9 mouse cellular contexts compared by ENCODE assay signal in the genomic region with DNA sequence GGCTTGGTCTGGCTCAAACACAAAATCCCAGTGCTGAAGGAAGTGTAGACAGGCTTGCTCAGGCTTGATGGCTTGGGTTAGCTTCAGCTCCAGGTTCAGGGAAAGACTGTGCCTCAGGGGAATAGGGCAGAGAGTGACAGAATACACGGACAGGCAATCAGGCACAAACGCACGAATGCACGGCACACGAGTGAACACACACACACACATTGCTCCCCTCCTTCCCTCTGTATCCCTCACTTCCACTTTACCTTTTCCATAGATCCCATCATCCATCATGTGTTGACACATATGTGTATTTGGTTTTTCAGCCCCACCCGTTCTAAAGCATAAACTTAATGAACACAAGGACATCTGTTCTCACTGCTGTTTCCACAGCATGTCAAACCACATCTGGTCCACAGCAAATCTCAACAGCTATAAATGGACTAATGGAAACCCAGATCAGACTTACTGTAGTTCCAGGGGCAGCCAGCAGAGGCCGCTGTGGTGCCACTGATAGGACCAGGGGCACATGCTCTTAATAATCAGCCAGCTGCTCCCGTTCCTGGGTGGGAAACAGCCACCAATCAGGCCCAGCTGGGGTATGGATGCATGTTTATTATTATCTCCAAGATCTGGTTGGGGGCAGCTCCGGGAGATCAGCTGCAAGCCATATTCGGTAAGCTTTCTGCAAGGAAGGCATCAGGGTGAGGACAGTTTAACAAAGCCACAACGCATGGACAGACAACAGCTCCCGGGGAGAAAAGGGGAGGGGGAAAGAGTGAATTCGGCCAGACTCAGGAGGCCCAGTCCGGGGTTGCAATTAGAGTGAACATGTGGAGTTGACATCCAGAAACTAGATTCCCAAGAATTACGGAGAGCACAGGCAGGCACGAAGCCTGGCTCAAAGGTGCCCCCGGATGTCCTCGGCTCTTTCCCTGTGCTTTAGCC. TPM values are rescaled to one million over a fixed set of nuclear protein-coding genes. Genes with fewer than 3 reads are reported as not detected.
DNase-seq lines count a peak whose midpoint lies in the region; ATAC-seq and TF ChIP-seq lines count a peak whose summit lies in the region.
"Had no signal": no experiment of that assay in that cellular context is flagged by ENCODE, and none has a peak within 500 bp of the region (broad histone marks: within the 10 kb centered on the region; RNA-seq: fewer than 3 reads in every experiment).

No protein-coding gene starts in this region.

- no peak overlapping the region for H3K9ac ChIP-seq in lung, embryonic 16.5 days (ENCODE audit: low read length)

- peaks cover 46% of the 10 kb centered on the region for H3K27me3 ChIP-seq in G1E (ENCODE audit: insufficient read depth, low read length)
- H3K27me3 ChIP-seq in hindbrain, embryonic 10.5 days (ENCODE audit: insufficient read depth, poor library complexity, severe bottlenecking), result no peaks in the 10 kb centered on the region
- no peaks in the 10 kb centered on the region for H3K27me3 ChIP-seq in lung, embryonic 16.5 days (ENCODE audit: control insufficient read depth, insufficient read depth, low read depth, low read length)

- H3K4me2 ChIP-seq in lung, embryonic 16.5 days (ENCODE audit: low read depth, low read length), result peak overlapping the region; percentile 35

- H3K36me3 ChIP-seq in G1E (replicated peaks), result no peaks in the 10 kb centered on the region
- H3K36me3 ChIP-seq in hindbrain, embryonic 10.5 days, result no peaks in the 10 kb centered on the region
- no peaks in the 10 kb centered on the region for H3K36me3 ChIP-seq in lung, embryonic 16.5 days (ENCODE audit: control insufficient read depth, insufficient read depth, low read length)

- no peaks in the 10 kb centered on the region for H3K9me3 ChIP-seq in G1E (replicated peaks)
- 0 out of 2 replicates have a peak, but pooled peaks cover 3% of the 10 kb centered on the region for H3K9me3 ChIP-seq in hindbrain, embryonic 10.5 days
- H3K9me3 ChIP-seq in lung, embryonic 16.5 days (ENCODE audit: control insufficient read depth, low read length), result no peaks in the 10 kb centered on the region

- peak; percentile 34; the same call in 1 of the 2 replicates for ATAC-seq in G1E (ENCODE audit: extremely low read depth, insufficient number of reproducible peaks, low FRiP score, poor library complexity, severe bottlenecking)
- ATAC-seq in frontal cortex, adult (ENCODE audit: low TSS enrichment), result peak; percentile 76
- peak; percentile 68 for ATAC-seq in lung, embryonic 16.5 days (ENCODE audit: low read depth)

- peaks cover 5% of the 10 kb centered on the region; the same call in 1 of the 2 replicates for H3K4me1 ChIP-seq in G1E (ENCODE audit: insufficient read depth, low read depth, low read length)
- H3K4me1 ChIP-seq in hindbrain, embryonic 10.5 days (replicated peaks), result peaks cover 53% of the 10 kb centered on the region
- H3K4me1 ChIP-seq in lung, embryonic 16.5 days (replicated peaks; ENCODE audit: control insufficient read depth, insufficient read depth, low read length), result no peaks in the 10 kb centered on the region

- DNase-seq in G1E (ENCODE audit: low spot score), result peak; percentile 51
- DNase-seq in cerebellum, adult 8-10 months, result peak; percentile 73
- peak; percentile 93 for DNase-seq in hindbrain, embryonic 10.5 days (ENCODE audit: low spot score)
- peak; percentile 75 for DNase-seq in layer of hippocampus, adult 9-10 months (ENCODE audit: low spot score)
- DNase-seq in ovary, postnatal 14 days (ENCODE audit: low spot score), result peak; percentile 84
- peak; percentile 31 to 78 for DNase-seq in thymus, postnatal 10 days (ENCODE audit: low spot score in 2 of 2)

- H3K27ac ChIP-seq in hindbrain, embryonic 10.5 days, result peak overlapping the region; percentile 83
- H3K27ac ChIP-seq in lung, embryonic 16.5 days (ENCODE audit: low read length), result no peak overlapping the region

- 30% methylated on average over 18 of the region's 18 CpGs for WGBS in hindbrain, embryonic 10.5 days
- WGBS in lung, embryonic 16.5 days, result 29% methylated on average over 18 of the region's 18 CpGs

- H3K4me3 ChIP-seq in G1E (ENCODE audit: low read depth, low read length), result no peak overlapping the region
- H3K4me3 ChIP-seq in hindbrain, embryonic 10.5 days, result peak overlapping the region; percentile 29
- H3K4me3 ChIP-seq in lung, embryonic 16.5 days (ENCODE audit: low read length), result no peak overlapping the region
- H3K4me3 ChIP-seq: megakaryocyte, embryonic 14.5 days had no signal

- TF ChIP-seq CTCF in G1E (IDR thresholded peaks at IDR 0.05; ENCODE audit: low read depth, low read length), result peak; percentile 72

RNA-seq across cellular contexts. Expression of gene Mfap3, which starts 30.4 kb away (rescaled TPM):
- 35.7 and 36.6 TPM in 2 replicates for total RNA-seq in G1E (2014; fragmentation: Nextera tagmentation)
- 27.2 and 29.4 TPM in 2 replicates for total RNA-seq in G1E (2017)
- 1.1 and 1.6 TPM in 2 replicates for polyA plus RNA-seq in G1E (2012)
- 49.5 and 50.1 TPM in 2 replicates for polyA plus RNA-seq in hindbrain, embryonic 10.5 days (2016; fragmentation: Nextera tagmentation; extraction: Ambion mirVana)
- 42.5 and 45.2 TPM in 2 replicates for polyA plus RNA-seq in lung, embryonic 16.5 days (2015; fragmentation: Nextera tagmentation; extraction: Ambion mirVana)

RNA-seq across cellular contexts. Expression of gene Fam114a2, which starts 30.5 kb away (rescaled TPM):
- total RNA-seq in G1E (2014; fragmentation: Nextera tagmentation) (42.0 and 55.9 TPM in 2 replicates), G1E (2017) (41.2 and 44.7 TPM in 2 replicates)
- 2.2 and 2.7 TPM in 2 replicates for polyA plus RNA-seq in G1E (2012)
- polyA plus RNA-seq in hindbrain, embryonic 10.5 days (2016; fragmentation: Nextera tagmentation; extraction: Ambion mirVana), result 70.3 and 70.5 TPM in 2 replicates
- polyA plus RNA-seq in lung, embryonic 16.5 days (2015; fragmentation: Nextera tagmentation; extraction: Ambion mirVana), result 85.9 and 92.7 TPM in 2 replicates

Comparison
In these comparisons a context has a peak if more than half of its experiments do, and no peak if none do; other contexts are left out.
1. RNA of gene Mfap3, which starts 30.4 kb away (polyA plus RNA-seq): 49.5 to 50.1 TPM in hindbrain, embryonic 10.5 days and 42.5 to 45.2 TPM in lung, embryonic 16.5 days; 1.1 to 1.6 TPM in G1E; every median in the first group is over 10 times any median in the second.
2. RNA of gene Fam114a2, which starts 30.5 kb away (polyA plus RNA-seq): 85.9 to 92.7 TPM in lung, embryonic 16.5 days and 70.3 to 70.5 TPM in hindbrain, embryonic 10.5 days; 2.2 to 2.7 TPM in G1E; every median in the first group is over 10 times any median in the second.
3. Peak in every context shown above with its lines, with median percentiles within 50 percentile points of each other: ATAC-seq and DNase-seq.